13 mouse cellular contexts compared by ENCODE assay signal in genomic region chr17:5004266-5004665, GRCm38 (mm10). TPM values are rescaled to one million over a fixed set of nuclear protein-coding genes. Genes with fewer than 3 reads are reported as not detected.
A peak's percentile ranks its signal among the peaks of the same experiment; 100 is the strongest.
DNase-seq lines count a peak whose midpoint lies in the region; ATAC-seq and TF ChIP-seq lines count a peak whose summit lies in the region.
"Had no signal": no experiment of that assay in that cellular context is flagged by ENCODE, and none has a peak within 500 bp of the region (broad histone marks: within the 10 kb centered on the region; RNA-seq: fewer than 3 reads in every experiment).

No protein-coding gene starts in this region.

- no peak for TF ChIP-seq CTCF in gastrocnemius, adult 2 months (IDR thresholded peaks at IDR 0.05)
- no peak for TF ChIP-seq CTCF in lung, embryonic 14.5 days (IDR thresholded peaks at IDR 0.05; ENCODE audit: low read depth)

- no peak overlapping the region; the same call in none of the 2 replicates for H3K4me3 ChIP-seq in gastrocnemius, adult 2 months
- no peak overlapping the region for H3K4me3 ChIP-seq in lung, embryonic 14.5 days (ENCODE audit: low read depth, low read length)
- H3K4me3 ChIP-seq in brown adipose tissue, adult 24 weeks (ENCODE audit: insufficient read depth, low read depth, low read length), result no peak overlapping the region
- H3K4me3 ChIP-seq in midbrain, embryonic 13.5 days (replicated peaks), result no peak overlapping the region

- peaks cover 55% of the 10 kb centered on the region for H3K4me1 ChIP-seq in lung, embryonic 14.5 days (ENCODE audit: insufficient read depth)
- peaks cover 71% of the 10 kb centered on the region for H3K4me1 ChIP-seq in brown adipose tissue, adult 24 weeks (ENCODE audit: control insufficient read depth, insufficient read depth, insufficient read length, low read length)
- peaks cover 96% of the 10 kb centered on the region for H3K4me1 ChIP-seq in midbrain, embryonic 13.5 days (replicated peaks)

- intact Hi-C loops in gastrocnemius, adult 2 months (cut with DNase I), result loop anchor here (5.0 kb wide), 1 partner anchor 128 kb away; no protein-coding TSS in a partner anchor
- intact Hi-C loops in gastrocnemius, postnatal 14 days (cut with DNase I; ENCODE audit: low total_unique reads), result no loop called here

- no peaks in the 10 kb centered on the region for H3K9me3 ChIP-seq in lung, embryonic 14.5 days (ENCODE audit: low read depth, low read length)
- H3K9me3 ChIP-seq in midbrain, embryonic 13.5 days, result no peaks in the 10 kb centered on the region

- DNase-seq in gastrocnemius, adult 2 months, result no peak
- no peak for DNase-seq in gastrocnemius, postnatal 14 days
- peak; percentile 40 for DNase-seq in lung, embryonic 14.5 days
- no peak for DNase-seq in lung, postnatal 36 days
- no peak for DNase-seq in left cerebral cortex, adult 18-20 months (ENCODE audit: low spot score in 2 of 2)
- no peak for DNase-seq in right cerebral cortex, postnatal 36 days (ENCODE audit: low spot score in 2 of 2)
- DNase-seq: adrenal gland, adult 2 months; embryo, embryonic 11 days; left cerebral cortex, postnatal 4 days; spleen, adult 18-20 months had no signal

- ATAC-seq in lung, embryonic 14.5 days (ENCODE audit: insufficient read depth), result no peak
- ATAC-seq in midbrain, embryonic 13.5 days, result no peak
- ATAC-seq: Patski had no signal

- 31% methylated on average over 8 of the region's 8 CpGs for WGBS in lung, embryonic 14.5 days
- 45% methylated on average over 8 of the region's 8 CpGs for WGBS in midbrain, embryonic 13.5 days

- no peaks in the 10 kb centered on the region for H3K27me3 ChIP-seq in lung, embryonic 14.5 days (ENCODE audit: insufficient read depth, low read length)
- peaks cover 3% of the 10 kb centered on the region; the same call in 1 of the 2 replicates for H3K27me3 ChIP-seq in midbrain, embryonic 13.5 days
- H3K27me3 ChIP-seq: Patski had no signal

- H3K36me3 ChIP-seq in lung, embryonic 14.5 days (ENCODE audit: insufficient read depth), result no peaks in the 10 kb centered on the region
- no peaks in the 10 kb centered on the region for H3K36me3 ChIP-seq in midbrain, embryonic 13.5 days

- H3K9ac ChIP-seq in lung, embryonic 14.5 days, result no peak overlapping the region
- peak overlapping the region; percentile 8; the same call in 1 of the 2 replicates for H3K9ac ChIP-seq in midbrain, embryonic 13.5 days (replicated peaks)

- H3K27ac ChIP-seq in gastrocnemius, adult 2 months, result 0 out of 2 replicates have a peak overlapping the region, but pooled peaks have one; percentile 71
- no peak overlapping the region for H3K27ac ChIP-seq in lung, embryonic 14.5 days (ENCODE audit: low read depth)
- 0 out of 2 replicates have a peak overlapping the region, but pooled peaks have one; percentile 2 for H3K27ac ChIP-seq in brown adipose tissue, adult 24 weeks (replicated peaks; ENCODE audit: low read depth, low read length)
- H3K27ac ChIP-seq in midbrain, embryonic 13.5 days, result no peak overlapping the region

- no peak overlapping the region for H3K4me2 ChIP-seq in lung, embryonic 14.5 days
- H3K4me2 ChIP-seq in midbrain, embryonic 13.5 days (replicated peaks), result peak overlapping the region; percentile 4; the same call in 1 of the 2 replicates

RNA-seq across cellular contexts. Expression of gene Arid1b, which starts 10.1 kb away (rescaled TPM):
- 10 to 100 TPM; 35.1 to 35.6 TPM for total RNA-seq in gastrocnemius, adult 2 months (2021)
- 10 to 100 TPM; 30.0 to 31.4 TPM for total RNA-seq in gastrocnemius, postnatal 14 days (2021)
- polyA plus RNA-seq in lung, embryonic 14.5 days (2014; fragmentation: Nextera tagmentation; extraction: Ambion mirVana), result 17.3 and 17.4 TPM in 2 replicates
- 11.1 and 13.9 TPM in 2 replicates for polyA plus RNA-seq in brown adipose tissue, adult 24 weeks (2012; ENCODE audit: insufficient read depth, insufficient read length, missing spikeins)
- polyA plus RNA-seq in midbrain, embryonic 13.5 days (2015; fragmentation: Nextera tagmentation; extraction: Ambion mirVana), result 14.0 and 14.8 TPM in 2 replicates
- total RNA-seq in left cerebral cortex, adult 18-20 months (2021), result 10 to 100 TPM; 72.6 to 72.7 TPM

Comparison
In these comparisons a context has a peak if more than half of its experiments do, and no peak if none do; other contexts are left out.
1. H3K27ac ChIP-seq: peak in gastrocnemius, adult 2 months (single experiment) and brown adipose tissue, adult 24 weeks (single experiment); none in lung, embryonic 14.5 days (single experiment) and midbrain, embryonic 13.5 days (single experiment).